Mouse (Mus musculus) hindbrain, embryonic 16.5 days (tissue): ENCODE results near the gene Gsg1l. TPM values are rescaled to one million over a fixed set of nuclear protein-coding genes. Genes with fewer than 3 reads are reported as not detected.

Source experiments
- ATAC-seq: fragments of 200-750 bp; cut with Nextera tagmentation; 2 replicates; pipeline ENCODE4 v1.8.0; 2017; ENCODE audit warnings: moderate TSS enrichment, moderate library complexity
- H3K27ac ChIP-seq: fragments of 300-500 bp; sonication (generic); 2 replicates; pipeline ENCODE4 v1.5.1; 2014; ENCODE audit warnings: low read depth, mild to moderate bottlenecking, control low read depth, low read length, moderate library complexity
- H3K27me3 ChIP-seq: fragments of 300-500 bp; sonication (generic); replicated peaks from 2 replicates; pipeline ENCODE4 v1.6.1; 2014; ENCODE audit warnings: low read length; ENCODE audit not compliant: control insufficient read depth, insufficient read depth
- H3K36me3 ChIP-seq: fragments of 300-500 bp; sonication (generic); 2 replicates; pipeline ENCODE4 v1.6.1; 2014; ENCODE audit warnings: mild to moderate bottlenecking, low read length, moderate library complexity, mixed read lengths; ENCODE audit not compliant: control insufficient read depth, insufficient read depth
- H3K4me1 ChIP-seq: fragments of 300-500 bp; sonication (generic); 2 replicates; pipeline ENCODE4 v1.6.1; 2014; ENCODE audit warnings: low read depth, low read length; ENCODE audit not compliant: control insufficient read depth, insufficient read depth
- H3K4me2 ChIP-seq: fragments of 300-500 bp; sonication (generic); 2 replicates; pipeline ENCODE4 v1.6.1; 2014; ENCODE audit warnings: mild to moderate bottlenecking, low read length, control low read depth, moderate library complexity
- H3K4me3 ChIP-seq: fragments of 300-500 bp; sonication (generic); 2 replicates; pipeline ENCODE4 v1.5.1; 2014; ENCODE audit warnings: mild to moderate bottlenecking, low read length, control low read depth, moderate library complexity
- H3K9ac ChIP-seq: fragments of 300-500 bp; sonication (generic); 2 replicates; pipeline ENCODE4 v1.6.1; 2014; ENCODE audit warnings: low read depth, mild to moderate bottlenecking, control low read depth, low read length, moderate library complexity
- H3K9me3 ChIP-seq: fragments of 300-500 bp; sonication (generic); 2 replicates; pipeline ENCODE4 v1.6.1; 2014; ENCODE audit warnings: mild to moderate bottlenecking, low read length, moderate library complexity; ENCODE audit not compliant: control insufficient read depth
- WGBS: fragments of 180-500 bp; shearing (Covaris S2); extraction: QIAGEN DNeasy Blood & Tissue Kit; methylation state at CpG from one replicate; pipeline ENCODE4 v1.1.7; 2014; 5-methylcytosine and 5-hydroxymethylcytosine counted together
- polyA plus RNA-seq: library from polyadenylated mRNA; unstranded; fragments of >200 nt; fragmentation: Nextera tagmentation; extraction: Ambion mirVana; gene quantifications from 2 replicates; pipeline ENCODE4 v1.2.1, GENCODE M21; 2015

The Gsg1l gene
- 16.9 and 20.3 TPM in 2 replicates for polyA plus RNA-seq

- peak within 1 kb of the TSS; percentile 80 for H3K9ac ChIP-seq
- WGBS: under 1% methylated on average over 35 of the region's 49 CpGs
- H3K4me3 ChIP-seq: peak within 1 kb of the TSS; percentile 60
- ATAC-seq: peak; percentile 73
- no peaks in the 10 kb centered on the region for H3K36me3 ChIP-seq
- H3K27me3 ChIP-seq: 0 out of 2 replicates have a peak, but pooled peaks cover 2% of the 10 kb centered on the region
- peak within 1 kb of the TSS; percentile 93 for H3K4me2 ChIP-seq
- H3K27ac ChIP-seq: peak within 1 kb of the TSS; percentile 71
- H3K4me1 ChIP-seq: peaks cover 39% of the 10 kb centered on the region
- H3K9me3 ChIP-seq: no peaks in the 10 kb centered on the region
These were observed at the start of gene Gsg1l for GRCm38 (mm10) chr7:126082286-126082741. Gene Gsg1l (minus strand): TSS chr7:126082411.

GRCm38 (mm10) chr7:126127673-126128072 is 45.5 kb upstream of the Gsg1l start:
- ATAC-seq: no peak
- no peaks in the 10 kb centered on the region for H3K9me3 ChIP-seq
- H3K27ac ChIP-seq: no peak overlapping the region
- no peaks in the 10 kb centered on the region for H3K27me3 ChIP-seq
- no peak overlapping the region for H3K4me3 ChIP-seq
- no peak overlapping the region for H3K9ac ChIP-seq
- 84% methylated on average over 2 of the region's 2 CpGs for WGBS
- no peak overlapping the region for H3K4me2 ChIP-seq
- H3K36me3 ChIP-seq: peaks cover 13% of the 10 kb centered on the region
- H3K4me1 ChIP-seq: no peaks in the 10 kb centered on the region

DNA sequence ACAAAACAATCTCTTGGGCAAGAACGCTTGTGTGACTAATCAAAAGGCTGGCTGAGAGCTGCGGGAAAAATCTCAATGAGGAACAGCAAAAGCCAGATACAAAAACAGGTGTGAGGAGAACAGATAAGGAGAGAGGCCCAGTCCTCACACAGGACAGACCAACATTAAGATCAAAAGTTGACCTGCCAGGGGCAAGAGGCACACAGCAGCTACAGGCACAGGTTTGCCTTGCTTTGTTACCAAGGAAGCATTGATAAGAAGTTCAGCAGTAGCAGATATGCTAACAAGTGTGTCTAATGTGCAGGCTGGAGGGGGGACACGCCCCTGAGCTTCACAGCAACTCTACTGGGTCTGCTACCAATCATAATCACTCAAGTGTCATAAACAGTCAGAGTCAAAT is 44.3 kb upstream of the Gsg1l start:
- WGBS: 74% methylated on average over 3 of the region's 3 CpGs
- H3K27ac ChIP-seq: no peak overlapping the region
- H3K9me3 ChIP-seq: no peaks in the 10 kb centered on the region
- no peaks in the 10 kb centered on the region for H3K27me3 ChIP-seq
- no peak for ATAC-seq
- no peak overlapping the region for H3K4me2 ChIP-seq
- peaks cover 13% of the 10 kb centered on the region for H3K36me3 ChIP-seq
- no peaks in the 10 kb centered on the region for H3K4me1 ChIP-seq
- no peak overlapping the region for H3K9ac ChIP-seq
- no peak overlapping the region for H3K4me3 ChIP-seq

GRCm38 (mm10) chr7:126121533-126121932 is 39.3 kb upstream of the Gsg1l start:
- WGBS: 90% methylated on average over 4 of the region's 4 CpGs
- Histone ChIP-seq H3K9ac (no peak overlapping the region), H3K27me3 (no peaks in the 10 kb centered on the region)

DNA sequence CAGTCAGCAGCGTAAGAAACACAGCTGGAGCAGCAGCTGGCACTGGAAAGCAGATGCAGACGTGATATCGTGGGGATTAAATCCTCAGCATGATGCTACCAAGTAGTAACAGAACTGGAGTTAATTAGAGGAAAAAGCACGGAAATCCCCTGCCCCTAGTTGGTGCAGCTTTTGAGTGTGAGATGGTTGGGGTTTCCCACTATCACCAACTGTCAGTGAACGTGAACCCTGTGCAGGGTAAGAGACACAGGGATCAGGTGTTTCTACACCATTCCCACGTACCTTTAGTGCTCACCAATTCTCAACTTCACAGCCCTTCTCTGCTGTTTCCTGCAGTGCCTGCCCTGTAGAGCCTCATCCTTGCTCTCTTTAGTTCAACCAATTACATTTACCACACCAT is 37.6 kb upstream of the Gsg1l start:
- no peak for ATAC-seq
- H3K27ac ChIP-seq: no peak overlapping the region
- 68% methylated on average over 6 of the region's 6 CpGs for WGBS
- no peaks in the 10 kb centered on the region for H3K9me3 ChIP-seq
- H3K4me2 ChIP-seq: no peak overlapping the region
- peaks cover 26% of the 10 kb centered on the region for H3K36me3 ChIP-seq
- no peak overlapping the region for H3K4me3 ChIP-seq
- no peaks in the 10 kb centered on the region for H3K4me1 ChIP-seq
- no peak overlapping the region for H3K9ac ChIP-seq
- H3K27me3 ChIP-seq: no peaks in the 10 kb centered on the region

More at GRCm38 (mm10) chr7:126121533-126121932, 39.3 kb upstream of the Gsg1l start:
- no peaks in the 10 kb centered on the region for H3K4me1 ChIP-seq
- peaks cover 24% of the 10 kb centered on the region for H3K36me3 ChIP-seq
- H3K27ac ChIP-seq: no peak overlapping the region
- H3K4me3 ChIP-seq: no peak overlapping the region
- no peak overlapping the region for H3K4me2 ChIP-seq
- no peak for ATAC-seq
- H3K9me3 ChIP-seq: no peaks in the 10 kb centered on the region

DNA sequence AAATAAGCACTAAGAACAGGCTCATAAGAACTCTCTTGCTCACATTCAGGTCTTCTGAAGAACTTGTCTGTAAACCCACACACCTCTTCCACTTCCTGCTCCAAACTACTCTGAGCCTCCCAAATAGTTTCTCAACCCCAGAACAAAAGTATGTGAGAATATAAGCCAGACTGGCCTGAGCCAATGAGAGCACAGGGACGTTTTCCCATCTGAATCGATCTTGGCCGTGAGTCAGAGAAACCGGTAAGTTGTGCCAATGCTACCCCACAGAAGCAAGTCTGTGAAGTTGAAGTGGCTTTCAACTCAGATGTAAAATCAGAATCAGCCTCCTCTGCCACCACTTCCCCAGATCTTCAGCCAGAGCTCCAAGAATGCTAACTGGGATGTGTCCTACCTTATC is 31.1 kb upstream of the Gsg1l start:
- no peak for ATAC-seq
- H3K4me1 ChIP-seq: no peaks in the 10 kb centered on the region
- H3K9me3 ChIP-seq: no peaks in the 10 kb centered on the region
- H3K27me3 ChIP-seq: no peaks in the 10 kb centered on the region
- no peak overlapping the region for H3K4me3 ChIP-seq
- H3K4me2 ChIP-seq: no peak overlapping the region
- no peak overlapping the region for H3K27ac ChIP-seq
- no peak overlapping the region for H3K9ac ChIP-seq
- H3K36me3 ChIP-seq: peaks cover 20% of the 10 kb centered on the region
- WGBS: 74% methylated on average over 4 of the region's 4 CpGs

DNA sequence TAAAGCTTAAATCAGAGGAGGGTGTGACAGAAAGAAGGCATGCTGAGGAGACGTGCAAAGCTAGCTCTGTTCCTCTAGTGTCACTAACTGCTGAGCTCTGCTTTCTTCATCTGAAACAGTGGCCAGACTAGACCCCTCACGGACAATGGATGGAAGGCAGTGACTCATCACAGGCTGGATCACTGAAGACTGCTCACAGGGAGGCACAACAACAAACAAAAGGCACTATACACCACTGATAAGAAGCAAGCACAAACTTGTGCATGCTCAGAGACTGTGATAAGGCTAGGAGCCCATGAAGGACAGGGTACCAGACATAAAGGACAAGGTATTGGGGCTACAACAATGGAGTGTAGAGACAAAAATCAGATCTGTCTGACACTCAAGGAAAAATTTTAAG is 29.0 kb upstream of the Gsg1l start:
- Histone ChIP-seq H3K36me3 (peaks cover 35% of the 10 kb centered on the region), H3K4me2 (no peak overlapping the region), H3K4me3 (no peak overlapping the region), H3K27me3 (no peaks in the 10 kb centered on the region), H3K4me1 (no peaks in the 10 kb centered on the region), H3K9ac (no peak overlapping the region), H3K9me3 (no peaks in the 10 kb centered on the region), H3K27ac (no peak overlapping the region)
- ATAC-seq: no peak
- WGBS: 76% methylated on average over 2 of the region's 2 CpGs

- Histone ChIP-seq H3K9ac (no peak overlapping the region), H3K36me3 (peaks cover 36% of the 10 kb centered on the region), H3K4me3 (no peak overlapping the region), H3K4me2 (no peak overlapping the region), H3K27ac (no peak overlapping the region), H3K27me3 (no peaks in the 10 kb centered on the region), H3K4me1 (no peaks in the 10 kb centered on the region), H3K9me3 (no peaks in the 10 kb centered on the region)
- no peak for ATAC-seq
- 77% methylated on average over 3 of the region's 3 CpGs for WGBS
These were observed 27.7 kb upstream of the Gsg1l start for GRCm38 (mm10) chr7:126109898-126110297.

DNA sequence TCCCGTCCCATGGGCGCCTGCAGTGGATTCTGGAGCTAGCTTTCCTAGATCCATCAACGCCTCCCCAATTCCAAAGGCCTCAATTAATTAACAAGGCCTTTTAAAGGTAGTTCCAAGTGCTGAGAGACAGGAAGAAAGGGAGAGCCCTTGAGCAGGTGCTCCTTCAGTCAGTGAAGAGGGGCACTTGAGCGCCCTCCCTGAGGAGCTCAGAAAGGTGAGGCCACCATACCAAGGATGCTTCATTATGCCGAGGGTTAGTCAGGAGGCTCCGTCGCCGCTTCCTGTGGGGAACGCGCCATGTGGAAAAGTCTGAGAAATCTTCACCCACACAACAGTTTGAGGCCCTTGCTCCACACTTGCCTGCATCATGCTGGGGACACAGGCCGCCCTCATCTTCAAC is 18.2 kb upstream of the Gsg1l start:
- Histone ChIP-seq H3K36me3 (peaks cover 26% of the 10 kb centered on the region), H3K4me3 (no peak overlapping the region), H3K9me3 (no peaks in the 10 kb centered on the region), H3K27me3 (no peaks in the 10 kb centered on the region), H3K9ac (no peak overlapping the region), H3K4me2 (no peak overlapping the region), H3K27ac (no peak overlapping the region), H3K4me1 (no peaks in the 10 kb centered on the region)
- no peak for ATAC-seq
- WGBS: 93% methylated on average over 11 of the region's 11 CpGs

GRCm38 (mm10) chr7:126099835-126100234 is 17.6 kb upstream of the Gsg1l start:
- no peaks in the 10 kb centered on the region for H3K4me1 ChIP-seq
- no peak overlapping the region for H3K27ac ChIP-seq
- 93% methylated on average over 2 of the region's 2 CpGs for WGBS
- ATAC-seq: no peak
- H3K9me3 ChIP-seq: no peaks in the 10 kb centered on the region
- no peak overlapping the region for H3K4me2 ChIP-seq
- no peak overlapping the region for H3K4me3 ChIP-seq
- no peaks in the 10 kb centered on the region for H3K27me3 ChIP-seq
- H3K9ac ChIP-seq: no peak overlapping the region
- peaks cover 23% of the 10 kb centered on the region for H3K36me3 ChIP-seq
